Mouse (Mus musculus) bone marrow macrophage, adult 2 months (primary cell): Measurements from ENCODE around the gene Colq. TPM values are rescaled to one million over a fixed set of nuclear protein-coding genes. Genes with fewer than 3 reads are reported as not detected.

ENCODE experiments used
- H3K27ac ChIP-seq: 2 replicates; pipeline ENCODE4 v1.5.1; 2012; ENCODE audit warnings: low read depth, low read length; ENCODE audit not compliant: insufficient read depth
- H3K4me1 ChIP-seq: 2 replicates; pipeline ENCODE4 v1.6.1; 2012; ENCODE audit warnings: low read length; ENCODE audit not compliant: control insufficient read depth, insufficient read depth
- H3K4me3 ChIP-seq: 2 replicates; pipeline ENCODE4 v1.5.1; 2012; ENCODE audit warnings: mild to moderate bottlenecking, low read length, moderate library complexity; ENCODE audit not compliant: insufficient read depth
- CTCF ChIP-seq: IDR thresholded peaks from 2 replicates; pipeline ENCODE4 v1.5.1; 2012; ENCODE audit warnings: low read depth, mild to moderate bottlenecking, low read length, moderate library complexity
- POLR2A ChIP-seq: IDR thresholded peaks from 2 replicates; pipeline ENCODE4 v1.6.1; 2012; ENCODE audit warnings: mild to moderate bottlenecking, low read depth, low read length, borderline replicate concordance
- polyA plus RNA-seq: library from polyadenylated mRNA; stranded (reverse); fragments of >200 nt; gene quantifications from 2 replicates; pipeline ENCODE4 v1.2.4, GENCODE M21; 2012; ENCODE audit not compliant: missing spikeins, insufficient read depth, insufficient read length

The Colq gene
- polyA plus RNA-seq, 1 experiment: not detected

- Histone ChIP-seq H3K27ac (no peak overlapping the region), H3K4me1 (peaks cover 34% of the 10 kb centered on the region), H3K4me3 (no peak overlapping the region)
- TF ChIP-seq CTCF: no peak
- no peak for TF ChIP-seq POLR2A
Measured at GRCm38 (mm10) chr14:31574903-31575665, 16.1 kb downstream of the Colq start.

- Histone ChIP-seq H3K4me1 (peaks cover 48% of the 10 kb centered on the region), H3K27ac (no peak overlapping the region), H3K4me3 (no peak overlapping the region)
- TF ChIP-seq POLR2A: no peak
- no peak for TF ChIP-seq CTCF
Measured at GRCm38 (mm10) chr14:31572561-31573175, 18.5 kb downstream of the Colq start.

- Histone ChIP-seq H3K4me3 (no peak overlapping the region), H3K27ac (no peak overlapping the region), H3K4me1 (peaks cover 48% of the 10 kb centered on the region)
- TF ChIP-seq POLR2A: no peak
Measured at GRCm38 (mm10) chr14:31571419-31571818, 19.7 kb downstream of the Colq start.

- H3K27ac ChIP-seq: no peak overlapping the region
- no peak overlapping the region for H3K4me3 ChIP-seq
- H3K4me1 ChIP-seq: peaks cover 48% of the 10 kb centered on the region
- TF ChIP-seq CTCF (no peak), POLR2A (no peak)
Measured at GRCm38 (mm10) chr14:31570131-31570951, 20.8 kb downstream of the Colq start.

GRCm38 (mm10) chr14:31569151-31569631 is 22.0 kb downstream of the Colq start:
- no peak overlapping the region for H3K4me3 ChIP-seq

GRCm38 (mm10) chr14:31565478-31566212 is 25.5 kb downstream of the Colq start:
- Histone ChIP-seq H3K4me1 (peaks cover 23% of the 10 kb centered on the region), H3K4me3 (no peak overlapping the region), H3K27ac (no peak overlapping the region)
- TF ChIP-seq CTCF (no peak), POLR2A (no peak)

More at GRCm38 (mm10) chr14:31569151-31569631, 22.0 kb downstream of the Colq start:
- Histone ChIP-seq H3K4me1 (peaks cover 46% of the 10 kb centered on the region), H3K27ac (peak overlapping the region; percentile 50)
- TF ChIP-seq CTCF: no peak
- TF ChIP-seq POLR2A: no peak

- H3K27ac ChIP-seq: no peak overlapping the region
- H3K4me3 ChIP-seq: no peak overlapping the region
- peaks cover 12% of the 10 kb centered on the region for H3K4me1 ChIP-seq
Measured at GRCm38 (mm10) chr14:31564452-31565179, 26.5 kb downstream of the Colq start.

GRCm38 (mm10) chr14:31560886-31561285 is 30.3 kb downstream of the Colq start:
- Histone ChIP-seq H3K4me3 (no peak overlapping the region), H3K4me1 (0 out of 2 replicates have a peak, but pooled peaks cover 4% of the 10 kb centered on the region), H3K27ac (no peak overlapping the region)
- no peak for TF ChIP-seq POLR2A
- no peak for TF ChIP-seq CTCF

More at GRCm38 (mm10) chr14:31564452-31565179, 26.5 kb downstream of the Colq start:
- no peak for TF ChIP-seq CTCF
- no peak for TF ChIP-seq POLR2A
